Mouse (Mus musculus) c-Kit-positive CD71-negative TER-119-negative erythroid progenitor cells, embryonic 14.5 days (primary cell): ENCODE results near the gene Plcb3.

Experiments used
- DNase-seq: peaks from one replicate; pipeline ENCODE4 v3.0.0-alpha.2; 2013; ENCODE audit warnings: low read depth

The Plcb3 gene

DNA sequence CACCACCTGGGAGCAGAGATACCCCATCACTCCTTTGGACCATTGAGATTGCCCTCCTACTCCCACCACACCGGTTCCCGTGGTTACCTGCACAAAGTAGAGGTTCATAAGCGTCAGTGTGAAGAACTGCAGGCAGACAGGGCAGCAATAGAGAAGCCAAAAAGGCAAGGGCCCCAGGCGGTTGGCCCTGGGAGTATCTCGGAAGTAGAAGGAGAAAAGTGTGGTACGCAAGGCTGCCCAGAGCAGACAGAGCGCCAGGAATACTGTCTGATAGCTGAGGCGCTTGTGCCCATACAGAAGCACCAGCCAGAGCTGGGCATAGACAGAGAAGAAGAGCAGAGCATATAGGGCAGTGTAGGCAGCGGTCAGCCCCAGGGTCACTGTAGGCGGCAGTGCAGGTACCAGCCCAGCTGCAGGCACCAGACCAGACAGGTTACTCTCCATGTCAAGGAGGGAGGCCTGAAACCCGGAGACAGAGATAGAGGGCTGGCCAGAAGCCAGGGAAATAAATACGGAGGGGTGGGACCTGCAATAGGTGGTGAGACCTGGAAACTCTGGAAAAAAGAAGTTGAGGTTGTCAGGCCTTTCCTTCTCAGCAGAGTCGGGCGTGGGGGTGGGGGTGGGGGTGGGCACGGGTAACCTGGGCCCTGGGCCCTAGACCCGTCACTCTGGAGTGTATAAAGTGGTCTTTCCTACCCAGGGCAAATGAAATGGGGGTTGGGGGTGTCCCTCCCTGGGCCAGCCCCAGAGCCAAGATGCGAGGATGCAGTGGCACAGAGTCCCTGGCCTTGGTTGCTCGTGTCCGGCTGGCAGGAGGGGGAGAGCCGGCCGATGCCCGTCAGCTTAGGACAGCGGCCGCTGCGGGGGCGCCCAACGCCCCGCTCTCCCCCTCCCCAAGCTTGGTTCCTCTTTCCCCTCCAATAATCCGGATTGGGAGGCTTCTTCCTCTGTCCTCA is 35.6 kb downstream of the Plcb3 start:
- no peak for DNase-seq

DNA sequence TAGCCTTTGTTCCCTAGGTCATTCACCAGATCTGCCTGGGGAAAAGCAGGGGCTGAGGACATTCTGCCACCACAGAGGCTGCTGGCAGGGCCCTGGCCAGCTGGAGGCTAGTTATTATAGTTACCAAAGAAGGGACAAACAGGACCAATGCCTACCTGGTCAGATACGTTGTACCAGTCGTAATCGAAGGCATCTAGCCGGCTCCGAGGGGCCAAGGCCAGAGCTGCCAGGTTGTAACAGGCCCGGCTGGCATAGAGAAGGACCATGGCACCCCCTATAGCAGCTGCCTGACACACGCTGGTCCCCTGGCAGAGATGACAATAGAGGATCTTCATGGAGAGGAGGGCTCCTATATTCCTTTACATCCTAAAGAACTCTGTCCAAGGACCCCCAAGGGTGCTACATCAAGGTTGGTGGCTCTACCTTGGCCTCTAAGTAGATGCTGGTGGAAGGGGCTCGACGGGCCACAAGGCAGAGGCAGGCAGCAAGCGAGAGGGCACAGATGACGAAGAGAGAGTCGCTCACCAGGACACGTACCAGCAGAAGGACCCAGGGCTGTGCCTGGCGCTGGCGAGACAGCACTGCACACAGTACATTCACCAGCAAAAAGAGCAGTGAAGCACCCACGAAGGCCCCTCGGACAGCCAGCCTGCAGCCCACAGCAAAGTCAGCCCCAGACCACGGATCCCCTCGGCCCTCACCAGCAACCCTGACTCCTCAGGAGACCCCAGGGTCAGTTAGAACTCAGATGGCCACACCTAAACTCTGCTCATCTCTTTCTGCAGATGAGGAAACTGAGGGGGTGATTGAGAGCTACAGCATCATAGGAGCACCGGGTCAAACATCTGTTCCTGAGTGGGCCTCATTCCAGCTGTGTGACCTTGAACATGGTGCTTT is 36.9 kb downstream of the Plcb3 start:
- no peak for DNase-seq

DNA sequence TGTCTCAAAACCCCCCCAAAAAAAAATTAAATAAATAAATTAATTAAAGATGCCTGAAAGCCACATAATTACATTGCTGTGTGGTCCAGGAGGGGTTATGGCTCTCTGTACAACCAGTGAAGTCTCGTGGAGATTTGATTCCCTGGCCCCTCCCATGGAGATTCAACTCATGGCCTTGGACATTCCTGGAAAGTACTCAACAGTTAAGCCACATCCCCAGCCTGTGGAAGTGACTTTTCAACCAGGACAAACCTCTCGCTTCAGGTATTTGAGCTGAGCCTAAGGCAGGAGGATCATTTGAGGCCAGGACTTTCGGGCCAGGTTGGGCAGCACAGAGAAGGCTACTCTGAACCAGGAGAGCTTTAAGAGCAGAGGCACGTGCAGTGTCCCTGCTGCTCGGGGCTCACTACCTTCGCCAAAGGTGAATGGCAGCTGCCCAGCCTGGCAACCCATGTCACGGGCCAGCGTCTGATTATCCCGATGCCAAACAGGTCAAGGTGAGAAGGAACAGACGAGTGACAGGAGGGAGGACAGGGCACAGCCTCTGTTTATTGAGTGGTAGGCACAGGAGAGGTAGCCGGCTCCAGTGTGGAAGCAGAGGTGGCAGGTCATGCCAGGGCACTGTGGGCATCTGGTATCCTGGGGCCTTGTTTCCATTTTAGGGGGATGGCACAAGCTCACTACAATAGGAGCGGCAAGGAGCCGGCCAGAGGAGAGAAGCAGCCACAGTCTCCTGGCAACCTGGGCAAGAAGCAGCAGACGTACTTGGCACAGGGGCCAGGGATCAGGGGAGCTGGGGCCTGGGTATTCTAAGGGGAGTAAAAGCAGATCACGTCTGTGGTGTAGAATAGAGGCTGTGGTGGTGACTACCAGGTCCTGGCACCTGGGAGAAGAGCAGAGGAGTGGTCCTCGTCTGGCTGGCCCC is 38.5 kb downstream of the Plcb3 start:
- no peak for DNase-seq

DNA sequence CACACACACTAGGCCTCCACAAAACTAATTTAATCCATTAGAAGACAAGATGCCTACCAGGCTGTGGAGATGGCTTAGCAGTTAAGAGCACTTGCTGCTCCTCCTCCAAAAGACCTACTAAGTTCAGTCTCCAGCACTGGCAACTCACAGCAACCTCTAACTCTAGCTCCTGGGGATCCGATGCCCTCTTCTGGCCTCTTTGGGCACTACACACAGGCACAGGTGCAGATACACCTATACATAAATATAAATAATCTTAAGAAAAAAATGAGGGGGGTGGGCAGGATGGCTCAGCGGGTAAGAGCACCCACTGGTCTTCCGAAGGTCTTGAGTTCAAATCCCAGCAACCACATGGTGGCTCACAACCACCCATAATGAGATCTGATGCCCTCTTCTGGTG is 40.0 kb downstream of the Plcb3 start:
- no peak for DNase-seq

DNA sequence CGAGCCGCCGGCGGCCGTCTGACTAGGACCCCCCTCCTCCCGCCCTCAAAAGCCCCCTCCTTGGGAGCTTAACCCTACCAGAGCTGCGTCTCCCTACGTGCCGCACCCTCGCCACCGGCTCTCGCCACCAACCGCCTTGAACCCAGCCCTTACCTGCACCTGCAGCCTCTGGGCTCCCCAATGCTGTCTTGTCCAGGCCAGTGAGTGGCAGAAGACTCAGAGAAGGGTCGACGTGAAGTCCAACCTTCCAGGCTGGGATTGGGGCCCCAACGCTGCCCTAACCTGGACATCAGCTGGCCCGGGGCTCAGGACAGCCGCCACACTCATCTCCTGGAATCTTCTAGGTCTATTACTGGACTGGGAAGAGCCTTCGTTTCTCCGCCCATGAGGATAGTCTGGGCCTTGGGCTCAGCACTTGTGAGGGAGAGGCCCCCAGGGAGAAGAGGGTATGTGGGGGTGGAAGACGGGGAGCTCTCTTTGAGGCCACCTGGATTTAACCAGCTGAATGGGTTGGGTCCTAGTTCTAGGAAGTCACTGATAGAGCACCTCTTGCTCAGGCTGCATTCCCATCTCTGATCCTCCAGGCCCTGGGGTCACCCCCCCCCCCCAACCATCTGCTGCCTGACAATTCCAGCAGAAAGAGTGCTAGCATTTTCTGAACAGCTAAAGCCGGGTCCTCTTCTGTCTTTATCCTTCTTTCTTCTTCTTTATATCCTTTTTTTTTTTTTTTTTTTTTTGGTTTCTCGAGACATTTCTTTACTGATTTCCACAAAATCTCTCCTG is 41.9 kb downstream of the Plcb3 start, which contains the start of gene Kcnk4:
Kcnk4 (minus strand) TSS at position 321 of the 783 bp plus-strand sequence.
- DNase-seq, result no peak

DNA sequence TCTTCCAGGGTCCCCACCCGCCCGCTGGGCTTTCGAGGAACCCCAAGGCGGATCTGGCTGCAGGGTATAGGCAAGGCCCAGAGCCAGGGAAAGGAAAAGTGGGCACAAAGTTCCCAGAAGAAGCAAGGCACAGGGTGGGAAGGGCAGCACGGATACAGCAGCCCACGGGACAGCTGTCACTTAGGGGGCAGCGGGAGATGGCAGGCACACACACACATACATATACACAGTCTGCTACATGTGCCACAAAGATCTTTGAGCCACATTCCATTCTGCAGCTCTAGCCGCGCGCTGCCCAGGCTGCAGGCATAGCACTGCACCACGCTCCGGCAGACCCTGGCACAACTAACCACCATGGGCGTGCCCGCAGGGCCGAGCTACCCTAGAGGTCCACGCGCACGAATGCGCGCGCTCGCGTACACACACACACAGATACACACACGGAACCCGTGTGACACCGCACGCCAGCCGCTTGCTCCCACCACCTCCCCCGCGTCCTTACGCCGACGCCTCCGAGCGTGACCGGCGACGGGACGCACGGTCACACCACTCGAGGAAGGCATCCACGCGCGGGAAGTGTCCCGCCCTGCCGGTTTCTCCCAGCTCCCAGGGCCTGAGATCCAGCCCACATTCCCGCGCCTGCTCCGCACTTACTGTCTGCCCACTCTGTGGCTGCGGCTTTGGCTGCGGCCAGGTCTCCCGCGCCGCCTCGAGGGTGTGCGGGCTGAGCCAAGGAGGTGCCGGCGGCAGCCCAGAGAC is 42.7 kb downstream of the Plcb3 start:
- DNase-seq, result no peak

DNA sequence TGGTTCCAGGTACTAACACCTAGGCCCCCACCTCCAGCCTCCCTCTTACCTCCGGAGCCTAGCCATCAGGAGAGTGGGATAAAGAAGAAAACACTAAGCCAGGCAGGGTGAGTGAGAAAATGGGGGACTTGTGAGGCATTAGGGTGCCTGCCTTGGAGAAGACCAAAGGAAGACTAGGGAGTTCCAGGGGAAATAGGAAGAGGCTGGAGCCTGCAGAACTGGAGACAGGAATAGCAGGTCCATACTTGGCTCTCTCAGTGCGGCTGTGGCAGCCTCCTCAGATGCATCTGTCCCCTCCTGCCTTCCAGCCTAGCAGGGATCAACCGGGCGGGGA is 43.2 kb downstream of the Plcb3 start:
- DNase-seq, result no peak

DNA sequence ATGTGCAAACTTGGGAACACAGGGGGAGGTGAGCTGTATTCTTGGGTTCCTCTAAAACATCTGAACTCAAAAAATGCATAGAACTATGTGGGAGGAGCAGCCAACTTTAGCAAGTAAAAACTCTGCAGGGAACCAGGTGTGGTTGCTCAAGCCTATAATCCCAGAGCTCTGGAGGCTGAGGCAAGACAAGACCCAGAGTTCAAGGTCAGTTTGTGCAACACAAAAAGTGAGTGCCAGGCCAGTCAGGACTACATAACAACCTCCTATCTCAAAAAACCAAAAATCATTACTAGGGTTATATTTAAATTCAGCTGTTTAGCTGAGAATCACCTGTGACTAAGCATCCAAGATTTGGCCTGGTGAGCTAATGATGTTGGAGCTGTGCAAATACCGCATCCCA is 44.3 kb downstream of the Plcb3 start:
- no peak for DNase-seq

DNA sequence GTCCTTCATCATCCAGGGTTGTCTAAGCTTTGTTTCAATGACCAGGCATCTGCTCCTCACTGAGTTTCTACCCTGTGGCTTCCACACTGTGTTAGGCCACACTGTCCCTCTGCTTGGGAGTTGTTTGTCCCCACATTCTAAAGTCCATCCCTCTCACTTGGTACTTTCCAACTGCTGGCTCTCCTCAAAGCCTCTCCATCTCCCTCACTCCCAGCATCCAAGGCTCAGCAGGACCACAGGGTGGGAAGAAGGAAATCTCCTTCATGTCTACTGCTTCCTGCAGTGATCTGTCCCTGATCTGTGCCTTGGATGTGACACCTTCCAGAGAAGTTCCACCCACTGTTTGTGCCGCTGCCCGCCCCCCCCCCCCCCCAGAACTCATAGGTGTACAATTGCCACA is 45.3 kb downstream of the Plcb3 start:
- no peak for DNase-seq

DNA sequence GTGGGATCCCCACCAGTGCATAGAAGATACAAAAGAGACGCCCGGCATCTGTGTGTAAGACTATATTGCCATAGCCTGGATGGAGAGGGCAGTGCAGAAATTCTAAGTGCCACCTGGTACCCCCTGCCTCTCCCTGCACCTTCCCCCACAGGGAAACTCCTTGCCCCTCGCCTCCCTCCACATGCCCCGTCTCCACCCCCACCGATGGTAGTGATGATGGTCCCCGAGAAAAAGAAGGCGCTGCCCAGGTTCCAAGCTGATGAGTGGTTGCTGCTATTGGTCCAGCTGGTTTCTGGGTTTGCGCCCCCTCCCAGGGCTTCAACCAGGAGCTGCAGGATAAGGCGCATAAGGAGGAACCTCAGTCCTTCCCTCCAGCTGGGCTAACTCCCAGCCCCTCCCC is 48.2 kb downstream of the Plcb3 start:
- no peak for DNase-seq

DNA sequence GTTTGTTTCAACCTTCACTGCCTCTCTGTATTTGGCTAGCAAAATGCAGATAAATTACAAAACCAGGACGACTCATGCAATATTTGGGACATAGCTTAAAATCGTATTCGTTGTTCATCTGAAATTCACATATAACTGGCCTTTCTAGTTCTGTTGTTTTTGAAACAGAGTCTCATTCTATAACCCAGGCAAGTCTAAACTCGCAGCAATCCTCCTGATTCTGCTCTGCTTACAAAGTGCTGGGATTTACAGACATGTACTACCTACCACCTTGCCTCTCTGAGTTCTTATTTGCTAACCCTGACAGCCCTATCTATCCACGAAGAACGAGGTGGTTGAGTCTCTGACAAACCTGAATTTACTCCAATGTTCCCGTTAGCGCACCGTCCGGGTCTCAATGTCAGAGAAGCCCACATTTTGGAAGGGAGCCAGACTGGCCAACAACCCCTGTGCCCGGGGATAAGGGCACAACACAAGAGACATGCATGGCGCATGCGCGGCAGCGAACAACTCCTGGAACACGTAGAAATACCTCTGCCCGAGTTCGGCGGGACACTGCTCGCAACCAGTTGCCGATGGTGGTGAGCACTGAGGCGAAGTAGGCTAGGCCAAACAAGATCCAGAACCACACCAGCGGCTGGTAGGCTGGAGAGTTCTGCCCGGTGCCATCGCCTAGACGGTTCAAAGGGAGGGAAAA is 49.6 kb downstream of the Plcb3 start:
- DNase-seq, result no peak

DNA sequence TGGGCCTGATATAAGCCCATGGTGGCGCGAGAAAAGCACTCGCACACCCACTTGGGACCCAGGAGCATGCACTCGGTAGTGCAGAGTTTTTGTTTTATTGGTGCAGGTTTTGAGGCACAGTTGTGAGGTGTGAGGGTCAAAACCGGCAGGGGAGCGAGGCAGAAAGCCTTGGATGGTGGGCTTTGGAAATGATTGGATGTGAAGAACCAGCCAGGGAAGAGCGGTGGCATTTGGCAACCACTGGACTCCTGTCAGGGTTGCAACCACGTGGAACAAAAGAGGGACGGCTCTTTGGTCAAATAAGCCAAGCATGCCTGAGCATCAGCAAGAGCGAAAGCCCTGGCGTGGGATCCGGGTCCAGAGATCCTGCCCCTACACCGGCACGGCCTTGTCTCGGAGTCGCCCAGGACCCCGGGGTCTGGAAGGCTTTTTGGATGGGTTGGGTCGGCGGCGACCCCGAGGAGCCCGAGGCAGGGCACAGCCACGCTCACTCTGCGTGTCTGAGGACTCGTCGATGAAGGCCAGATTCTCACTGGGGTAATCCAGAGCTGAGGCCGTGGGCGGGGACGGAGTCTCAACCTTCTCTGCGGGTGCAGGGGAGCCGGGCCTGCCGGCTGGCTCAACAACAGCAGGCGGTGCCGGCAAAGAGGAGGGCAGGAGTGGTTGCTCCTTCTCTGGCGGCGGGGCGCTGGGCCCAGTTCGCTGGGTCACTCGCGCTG is 50.5 kb downstream of the Plcb3 start:
- DNase-seq, result no peak

DNA sequence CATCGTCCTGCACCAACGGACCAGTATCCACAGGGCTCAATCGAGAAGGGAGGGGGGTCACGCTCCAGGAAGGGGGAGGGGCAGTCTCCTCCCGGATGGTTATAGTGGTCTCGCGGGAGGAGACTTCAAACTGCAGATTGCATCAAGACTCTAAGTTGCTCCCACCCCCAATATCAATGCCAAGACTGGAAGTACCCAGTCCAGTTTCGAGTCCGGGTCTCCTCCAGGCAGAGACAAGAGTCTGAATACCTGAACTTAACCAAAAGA is 51.0 kb downstream of the Plcb3 start, which contains the start of gene Catsperz:
Catsperz (minus strand) TSS at position 74 of the 267 bp plus-strand sequence.
- no peak for DNase-seq

DNA sequence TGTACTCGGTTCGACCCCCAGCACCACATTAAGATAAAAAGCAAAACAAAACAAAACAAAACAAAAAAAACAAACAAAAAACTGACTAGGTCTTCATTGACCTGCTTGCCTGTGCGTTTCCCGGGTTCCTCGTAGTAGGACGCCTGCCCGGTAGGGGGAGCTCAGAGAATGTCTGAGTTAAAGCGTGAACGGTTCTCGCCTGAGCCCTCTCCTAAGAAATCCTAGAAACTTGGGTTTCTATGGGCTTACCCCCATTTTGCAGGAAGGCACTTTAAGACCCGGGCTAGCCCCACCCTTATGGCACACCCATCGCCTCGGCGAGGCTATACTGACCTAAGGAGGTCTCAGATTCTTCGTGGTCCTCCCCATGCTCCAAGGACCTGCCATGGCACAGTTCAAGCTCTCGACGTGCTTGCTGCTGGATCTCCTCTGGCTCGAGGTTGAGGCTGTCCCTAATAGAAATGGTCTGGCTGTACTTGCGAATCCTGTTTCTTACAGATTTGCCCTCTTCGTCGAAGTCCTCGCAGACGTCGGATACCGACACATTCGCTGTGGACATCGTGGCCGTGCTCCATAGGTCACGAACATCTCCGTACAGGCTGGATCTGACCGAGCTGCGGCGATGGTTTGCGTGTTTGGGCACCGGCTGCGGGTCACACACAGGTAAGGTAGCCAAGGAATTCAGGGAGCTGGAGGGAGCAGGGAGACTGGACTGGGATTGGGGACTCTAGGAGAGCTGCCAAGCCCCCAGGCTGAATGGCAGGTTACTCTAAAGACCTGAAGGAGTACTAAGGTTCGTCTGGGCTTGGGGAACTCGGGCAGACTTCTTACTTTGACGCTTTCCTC is 51.6 kb downstream of the Plcb3 start:
- DNase-seq, result peak; percentile 69

DNA sequence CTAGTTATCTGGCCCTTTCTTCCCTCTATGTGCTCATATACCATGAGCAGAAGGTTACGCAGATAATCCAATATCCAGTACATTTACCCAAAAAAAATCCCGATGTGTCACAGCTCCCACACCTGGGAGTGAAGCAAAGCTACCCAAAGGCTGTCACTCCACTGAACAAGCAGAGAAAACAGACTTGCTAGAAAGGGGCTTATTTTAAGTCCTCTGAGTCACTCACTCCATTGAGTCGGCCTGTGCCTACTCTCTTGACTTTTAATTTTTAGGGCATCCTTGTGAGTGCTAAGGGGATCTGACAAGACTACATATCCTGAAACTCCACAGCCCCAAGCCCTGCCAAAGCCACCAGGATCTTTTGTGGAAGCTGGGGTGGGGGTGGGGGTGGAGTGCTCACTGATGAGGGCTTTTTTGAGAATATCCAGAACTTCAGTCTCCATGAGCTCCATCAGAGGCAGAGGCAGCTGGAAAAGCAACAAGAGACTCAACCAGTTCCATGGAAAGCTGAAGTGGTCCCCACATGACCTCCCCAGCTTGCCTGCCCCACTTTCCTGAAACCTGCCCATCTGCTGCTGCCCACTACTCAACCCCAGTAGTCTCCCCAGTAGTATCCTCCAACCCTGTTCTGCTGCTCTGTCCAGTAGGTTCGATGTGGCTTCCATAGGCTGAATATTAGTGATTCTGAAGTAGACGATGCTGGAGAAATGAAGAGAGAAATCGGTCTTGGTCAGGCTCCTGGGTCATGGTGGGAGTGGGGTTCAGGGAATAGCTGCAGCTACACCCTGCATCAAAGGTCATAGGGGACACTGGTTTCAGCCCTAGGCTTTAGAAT is 53.2 kb downstream of the Plcb3 start:
- DNase-seq, result no peak

DNA sequence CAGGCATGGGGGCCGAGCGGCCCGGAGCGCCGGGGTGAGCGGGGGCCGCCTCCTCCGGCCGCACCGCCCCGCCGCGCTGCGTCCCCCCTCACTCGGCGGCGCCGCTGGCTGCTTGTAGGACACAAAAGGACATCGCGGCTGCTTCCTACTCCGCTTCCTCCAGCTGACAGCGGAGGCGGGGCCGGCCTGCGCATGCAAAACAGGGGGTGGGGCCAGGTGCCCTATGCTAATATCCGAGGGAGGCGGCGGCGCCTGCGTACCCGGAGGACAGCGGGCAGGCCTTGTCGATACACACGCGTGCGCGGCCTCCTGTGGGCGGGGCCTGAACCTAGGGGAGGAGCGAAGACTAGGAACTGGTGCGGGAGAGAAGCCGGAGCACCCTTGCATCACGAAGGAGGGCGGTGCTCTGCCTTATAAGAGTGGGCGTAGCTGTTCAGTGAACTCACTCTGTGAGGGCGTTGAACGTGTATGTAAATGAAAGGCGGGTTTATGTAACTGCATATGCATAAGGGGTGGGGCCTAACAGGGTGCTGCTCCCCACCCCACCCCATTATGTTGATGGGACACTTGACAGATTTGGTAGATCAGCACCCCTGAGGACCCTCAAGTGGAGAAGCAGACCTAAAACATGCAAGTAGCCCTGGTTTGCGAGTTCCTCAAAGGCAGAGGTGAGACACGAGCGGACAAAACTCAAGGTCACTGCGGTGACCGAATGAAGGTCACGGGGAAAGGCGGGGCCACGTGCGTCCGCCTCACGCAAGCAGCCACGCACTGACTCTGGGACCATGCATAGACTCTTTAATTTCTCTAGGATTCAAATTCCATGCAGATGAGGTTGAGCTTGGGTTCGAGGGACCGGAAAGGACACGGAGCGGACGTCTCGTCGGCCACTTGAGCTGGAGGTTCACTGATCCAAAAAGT is 54.4 kb downstream of the Plcb3 start, which contains the start of gene Esrra:
Esrra (minus strand) TSS at position 167 of the 921 bp plus-strand sequence.
- DNase-seq, result peak; percentile 100
